Mouse (Mus musculus) neural tube, embryonic 14.5 days (tissue): ENCODE results near the gene Taar8c. TPM values are rescaled to one million over a fixed set of nuclear protein-coding genes. Genes with fewer than 3 reads are reported as not detected.
"Not testable (repeated sequence)": the region's sequence is repeated elsewhere in the genome, so short reads cannot be mapped to it uniquely, and the experiment has no call there.

Experiments used
- ATAC-seq: fragments of 200-750 bp; cut with Nextera tagmentation; 2 replicates; pipeline ENCODE4 v1.8.0; 2017; ENCODE audit warnings: low read depth, mild to moderate bottlenecking, moderate TSS enrichment, moderate library complexity
- H3K27ac ChIP-seq: fragments of 300-500 bp; sonication (generic); 2 replicates; pipeline ENCODE4 v1.5.1; 2014; ENCODE audit warnings: low read depth, mild to moderate bottlenecking, control low read depth, low read length, moderate library complexity, mixed read lengths
- H3K27me3 ChIP-seq: fragments of 300-500 bp; sonication (generic); 2 replicates; pipeline ENCODE4 v1.6.1; 2014; ENCODE audit warnings: low read length; ENCODE audit not compliant: control insufficient read depth, insufficient read depth
- H3K36me3 ChIP-seq: fragments of 300-500 bp; sonication (generic); 2 replicates; pipeline ENCODE4 v1.6.1; 2014; ENCODE audit warnings: low read length, mixed read lengths; ENCODE audit not compliant: control insufficient read depth, insufficient read depth
- H3K4me1 ChIP-seq: fragments of 300-500 bp; sonication (generic); 2 replicates; pipeline ENCODE4 v1.6.1; 2014; ENCODE audit warnings: low read length; ENCODE audit not compliant: control insufficient read depth, insufficient read depth
- H3K4me2 ChIP-seq: fragments of 300-500 bp; sonication (generic); 2 replicates; pipeline ENCODE4 v1.6.1; 2014; ENCODE audit warnings: mild to moderate bottlenecking, low read depth, low read length, control low read depth
- H3K4me3 ChIP-seq: fragments of 300-500 bp; sonication (generic); 2 replicates; pipeline ENCODE4 v1.5.1; 2014; ENCODE audit warnings: low read depth, low read length, control low read depth, mixed read lengths
- H3K9ac ChIP-seq: fragments of 300-500 bp; sonication (generic); replicated peaks from 2 replicates; pipeline ENCODE4 v1.6.1; 2014; ENCODE audit warnings: low read depth, mild to moderate bottlenecking, control low read depth, low read length, mixed read lengths
- H3K9me3 ChIP-seq: fragments of 300-500 bp; sonication (generic); 2 replicates; pipeline ENCODE4 v1.6.1; 2016; ENCODE audit warnings: low read length; ENCODE audit not compliant: control insufficient read depth
- WGBS: fragments of 180-500 bp; shearing (Covaris S2); extraction: QIAGEN DNeasy Blood & Tissue Kit; methylation state at CpG from one replicate; pipeline ENCODE4 v1.1.7; 2014; 5-methylcytosine and 5-hydroxymethylcytosine counted together
- polyA plus RNA-seq: library from polyadenylated mRNA; unstranded; fragments of >200 nt; fragmentation: Nextera tagmentation; extraction: Ambion mirVana; gene quantifications from 2 replicates; pipeline ENCODE4 v1.2.1, GENCODE M21; 2014

Taar8c gene
- polyA plus RNA-seq, 1 experiment from 2014 or later = not detected

DNA sequence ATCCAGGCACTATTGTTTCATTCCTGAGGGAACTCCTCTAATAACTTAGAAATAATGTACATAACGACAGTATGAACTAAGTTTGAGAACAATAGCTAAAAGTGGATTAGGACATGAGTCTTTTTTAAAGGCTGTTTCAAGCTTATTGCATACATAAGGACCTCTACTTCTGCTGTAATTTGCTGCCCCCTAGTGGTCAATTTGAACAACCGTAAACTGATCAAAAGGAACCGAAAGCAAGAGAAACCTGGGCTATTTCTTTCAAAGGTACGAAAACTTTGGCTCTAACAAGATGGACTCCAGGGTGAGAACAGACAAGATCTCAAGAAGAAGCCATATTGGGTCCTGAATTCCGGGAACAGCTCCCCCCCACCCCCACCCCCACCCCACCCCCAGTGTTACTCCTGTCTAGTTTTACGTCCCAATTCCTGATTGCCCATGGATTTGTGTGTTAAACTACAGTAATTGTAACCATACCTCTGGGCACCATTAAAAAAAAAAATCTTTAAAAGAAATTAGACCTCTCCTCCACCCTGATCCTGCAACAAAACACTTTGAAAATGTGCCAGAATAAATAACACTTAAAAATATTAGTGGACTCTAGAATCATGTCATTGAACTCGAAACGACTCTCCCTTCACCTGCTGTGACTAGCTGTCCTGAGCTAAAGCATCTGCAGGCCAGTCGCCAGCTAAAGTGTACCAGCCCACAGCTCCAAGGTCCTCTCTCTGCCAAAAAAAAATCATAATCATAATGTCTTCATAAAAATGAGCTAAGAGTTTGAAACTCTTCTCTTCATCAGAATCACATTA lies 29.9 kb upstream of the Taar8c start:
- Histone ChIP-seq H3K4me2 (no peak overlapping the region), H3K27me3 (no peaks in the 10 kb centered on the region), H3K36me3 (no peaks in the 10 kb centered on the region), H3K4me3 (no peak overlapping the region), H3K9ac (no peak overlapping the region), H3K4me1 (no peaks in the 10 kb centered on the region), H3K27ac (no peak overlapping the region), H3K9me3 (no peaks in the 10 kb centered on the region)
- WGBS = 26% methylated on average over 9 of the region's 9 CpGs
- peak; percentile 90 for ATAC-seq

DNA sequence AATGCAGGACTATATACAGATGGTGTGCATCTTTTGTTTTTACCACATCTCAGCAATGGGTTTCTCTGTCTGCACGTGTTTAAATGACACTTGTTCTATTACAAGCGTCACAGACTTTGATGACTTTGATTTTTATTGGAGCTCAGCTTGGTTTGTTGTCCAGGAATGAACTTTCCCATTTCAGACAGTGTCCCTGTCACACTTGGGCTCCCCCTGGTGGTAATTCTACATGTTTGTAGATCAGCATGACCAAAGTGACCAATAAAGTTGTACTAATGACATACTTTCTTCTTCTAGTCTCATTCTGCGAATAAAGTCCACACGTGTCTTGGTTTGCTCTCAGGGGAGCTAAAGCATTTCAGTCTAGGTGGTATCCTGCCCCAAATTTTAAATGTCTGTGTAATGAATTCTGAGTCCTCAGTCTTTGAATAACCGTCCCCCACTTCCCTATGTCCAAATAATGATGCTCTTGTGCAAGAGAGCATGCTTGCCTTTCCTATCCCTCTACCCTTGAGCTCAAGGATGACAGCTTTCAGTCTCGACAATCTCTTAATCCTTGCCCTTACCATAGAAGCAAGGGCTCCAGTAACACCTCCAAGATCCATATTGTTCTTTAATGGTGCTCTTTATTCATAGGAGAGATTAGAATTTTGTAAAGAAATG lies 9.5 kb upstream of the Taar8c start:
- Histone ChIP-seq H3K27me3 (no peaks in the 10 kb centered on the region), H3K27ac (no peak overlapping the region), H3K4me2 (no peak overlapping the region), H3K36me3 (no peaks in the 10 kb centered on the region), H3K9me3 (no peaks in the 10 kb centered on the region), H3K4me1 (no peaks in the 10 kb centered on the region), H3K4me3 (no peak overlapping the region), H3K9ac (no peak overlapping the region)
- 56% methylated on average over 6 of the region's 6 CpGs for WGBS
- no peak for ATAC-seq

DNA sequence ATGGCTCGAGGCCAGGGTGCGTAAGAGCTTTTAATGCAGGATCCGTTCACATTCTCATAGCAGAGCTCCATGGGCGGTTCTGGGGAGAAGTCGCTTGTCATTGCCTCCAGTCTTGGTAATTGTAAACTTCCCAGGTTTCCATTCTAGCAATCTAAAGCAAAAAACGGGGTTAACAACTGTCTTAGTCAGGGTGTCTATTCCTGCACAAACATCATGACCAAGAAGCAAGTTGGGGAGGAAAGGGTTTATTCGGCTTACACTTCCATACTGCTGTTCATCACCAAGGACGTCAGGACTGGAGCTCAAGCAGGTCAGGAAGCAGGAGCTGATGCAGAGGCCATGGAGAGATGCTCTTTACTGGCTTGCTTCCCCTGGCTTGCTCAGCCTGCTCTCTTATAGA lies 7.7 kb upstream of the Taar8c start, which contains the start of gene Taar9:
TSS of gene Taar9 (minus strand) at position 101 of the 400 bp plus-strand sequence.
- H3K4me1 ChIP-seq, H3K4me3 ChIP-seq, H3K4me2 ChIP-seq, H3K9ac ChIP-seq, H3K27ac ChIP-seq, H3K36me3 ChIP-seq, H3K27me3 ChIP-seq, ATAC-seq, H3K9me3 ChIP-seq: not testable (repeated sequence)
- 88% methylated on average over 8 of the region's 8 CpGs for WGBS

DNA sequence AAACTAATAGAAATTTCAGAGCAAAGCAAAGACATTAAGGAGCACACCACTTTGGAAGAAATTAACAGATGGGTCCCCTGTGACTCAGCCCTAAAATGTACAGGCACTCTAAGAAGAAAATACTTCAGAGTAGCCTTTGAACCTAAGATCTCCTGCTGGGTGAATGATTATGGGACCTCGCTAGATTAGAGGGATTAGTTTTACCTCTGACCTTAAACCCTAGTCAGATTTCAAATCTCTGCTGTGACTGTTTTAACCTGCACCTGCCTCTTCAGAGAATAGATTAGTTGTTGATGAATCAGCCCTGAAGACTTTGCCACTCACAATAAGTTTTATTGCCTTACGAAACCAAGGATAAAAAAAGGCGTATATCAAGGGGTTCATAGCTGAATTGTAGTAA lies 6.5 kb upstream of the Taar8c start:
- ATAC-seq = no peak
- H3K9me3 ChIP-seq = no peaks in the 10 kb centered on the region
- H3K27ac ChIP-seq = no peak overlapping the region
- 52% methylated on average over 3 of the region's 3 CpGs for WGBS
- H3K4me2 ChIP-seq = no peak overlapping the region
- H3K4me1 ChIP-seq = no peaks in the 10 kb centered on the region
- no peaks in the 10 kb centered on the region for H3K27me3 ChIP-seq
- H3K36me3 ChIP-seq = no peaks in the 10 kb centered on the region
- H3K9ac ChIP-seq = no peak overlapping the region
- no peak overlapping the region for H3K4me3 ChIP-seq

DNA sequence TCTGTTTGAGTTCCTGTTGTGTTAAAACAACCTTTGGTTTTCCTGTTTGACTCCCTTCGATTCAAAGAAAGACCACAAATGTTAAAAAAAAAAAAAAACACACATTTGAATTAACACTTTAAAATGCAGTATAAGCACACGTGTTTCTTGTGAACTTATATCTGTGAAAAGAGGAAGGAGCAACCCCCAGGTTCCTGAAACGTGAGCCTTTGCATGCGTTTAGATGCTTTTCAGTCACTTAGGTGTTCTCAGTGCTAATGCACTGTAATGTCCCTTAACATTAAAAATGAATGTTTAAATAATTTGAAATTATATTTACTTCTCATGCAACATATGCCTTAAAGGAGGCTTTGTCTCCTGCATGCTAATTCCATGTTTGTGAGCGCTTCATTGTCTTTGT lies 6.0 kb upstream of the Taar8c start:
- Histone ChIP-seq H3K4me1 (no peaks in the 10 kb centered on the region), H3K27me3 (no peaks in the 10 kb centered on the region), H3K9me3 (no peaks in the 10 kb centered on the region), H3K36me3 (no peaks in the 10 kb centered on the region), H3K4me3 (no peak overlapping the region), H3K9ac (no peak overlapping the region), H3K4me2 (no peak overlapping the region), H3K27ac (no peak overlapping the region)
- no peak for ATAC-seq
- WGBS = 70% methylated on average over 5 of the region's 5 CpGs

DNA sequence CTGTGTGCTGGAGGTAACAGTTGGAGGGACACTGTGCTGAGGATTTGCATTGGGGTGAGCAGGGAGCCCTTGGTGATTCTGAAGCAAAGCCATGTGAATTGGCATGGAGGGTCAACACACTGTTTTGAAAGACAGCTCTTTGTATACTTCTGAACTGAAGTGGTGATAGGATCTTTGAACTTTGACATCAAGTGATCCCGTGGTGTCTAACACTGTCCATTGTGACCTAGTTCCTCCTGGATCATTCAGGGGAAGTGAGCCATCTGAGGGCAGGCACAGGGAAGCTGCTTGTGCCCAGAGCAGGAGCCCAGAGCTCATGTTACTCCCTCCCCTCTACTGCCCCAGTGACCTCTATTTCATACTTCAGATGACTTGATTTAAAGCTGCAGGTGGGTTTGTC lies 1.6 kb upstream of the Taar8c start:
- H3K4me1 ChIP-seq, H3K9ac ChIP-seq, H3K27ac ChIP-seq, H3K36me3 ChIP-seq, H3K4me3 ChIP-seq, H3K4me2 ChIP-seq, ATAC-seq, H3K27me3 ChIP-seq, H3K9me3 ChIP-seq: not testable (repeated sequence)
- WGBS = 70% methylated on average over 1 of the region's 1 CpGs

DNA sequence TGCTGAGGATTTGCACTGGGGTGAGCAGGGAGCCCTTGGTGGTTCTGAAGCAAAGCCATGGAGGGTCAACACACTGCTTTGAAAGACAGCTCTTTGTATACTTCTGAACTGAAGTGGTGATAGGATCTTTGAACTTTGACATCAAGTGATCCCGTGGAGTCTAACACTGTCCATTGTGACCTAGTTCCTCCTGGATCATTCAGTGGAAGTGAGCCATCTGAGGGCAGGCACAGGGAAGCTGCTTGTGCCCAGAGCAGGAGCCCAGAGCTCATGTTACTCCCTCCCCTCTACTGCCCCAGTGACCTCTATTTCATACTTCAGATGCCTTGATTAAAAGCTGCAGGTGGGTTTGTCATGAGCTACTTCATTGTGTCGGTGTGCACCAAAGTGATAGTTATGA lies 4.7 kb downstream of the Taar8c start:
- H3K4me3 ChIP-seq, ATAC-seq, H3K9ac ChIP-seq, H3K4me1 ChIP-seq, H3K27me3 ChIP-seq, H3K4me2 ChIP-seq, H3K9me3 ChIP-seq, H3K36me3 ChIP-seq, H3K27ac ChIP-seq: not testable (repeated sequence)
- 72% methylated on average over 2 of the region's 2 CpGs for WGBS

DNA sequence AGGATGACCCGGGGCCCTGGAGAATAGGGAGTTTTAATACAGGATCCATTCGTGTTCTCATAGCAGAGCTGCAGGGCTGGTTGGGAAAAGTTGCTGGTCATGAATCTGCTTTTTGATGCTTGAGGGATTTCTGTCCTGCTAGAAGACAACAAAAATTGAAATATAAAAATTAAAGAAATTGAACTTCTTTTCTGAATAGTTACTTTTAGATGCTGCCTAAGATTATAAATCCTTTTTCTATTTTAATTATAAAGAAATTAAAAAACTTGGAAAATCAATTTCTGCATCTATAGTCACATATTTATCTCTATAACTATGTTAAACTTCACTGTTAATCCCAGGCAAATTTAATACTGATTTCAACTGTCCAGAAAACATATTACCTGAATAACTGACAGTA lies 9.5 kb downstream of the Taar8c start, which contains the start of gene Taar8b:
TSS of gene Taar8b (minus strand) at position 101 of the 400 bp plus-strand sequence.
- H3K36me3 ChIP-seq = no peaks in the 10 kb centered on the region
- H3K4me1 ChIP-seq = no peaks in the 10 kb centered on the region
- H3K4me2 ChIP-seq = no peak within 1 kb of the TSS
- H3K27me3 ChIP-seq = no peaks in the 10 kb centered on the region
- ATAC-seq = no peak
- no peak within 1 kb of the TSS for H3K9ac ChIP-seq
- no peak within 1 kb of the TSS for H3K27ac ChIP-seq
- H3K4me3 ChIP-seq = no peak within 1 kb of the TSS
- no peaks in the 10 kb centered on the region for H3K9me3 ChIP-seq
- 89% methylated on average over 2 of the region's 2 CpGs for WGBS

DNA sequence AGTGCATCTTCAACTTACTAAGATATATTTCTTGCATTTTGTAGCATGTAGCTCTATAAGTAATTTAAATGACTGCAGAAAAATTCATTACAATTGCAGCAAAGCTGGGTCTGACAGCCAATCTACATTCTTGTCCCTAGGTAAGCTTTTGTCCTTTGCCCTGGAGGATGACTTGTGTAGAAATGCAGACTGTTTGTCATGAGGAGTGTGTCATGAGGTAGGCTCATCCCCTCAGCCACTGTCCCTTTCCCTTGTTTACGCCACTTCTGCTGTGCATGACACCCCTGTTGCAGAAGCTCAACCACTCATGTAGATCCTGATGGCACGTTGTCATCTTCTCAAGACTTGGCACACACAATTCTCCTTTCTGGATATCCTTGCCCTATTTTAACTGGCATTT lies 14.5 kb downstream of the Taar8c start:
- no peak for ATAC-seq
- WGBS = 94% methylated on average over 2 of the region's 2 CpGs
- no peak overlapping the region for H3K4me3 ChIP-seq

More for the DNA sequence above, 14.5 kb downstream of the Taar8c start:
- H3K36me3 ChIP-seq = no peaks in the 10 kb centered on the region
- H3K4me1 ChIP-seq = no peaks in the 10 kb centered on the region
- H3K27ac ChIP-seq = no peak overlapping the region
- no peaks in the 10 kb centered on the region for H3K9me3 ChIP-seq
- H3K9ac ChIP-seq = no peak overlapping the region
- no peaks in the 10 kb centered on the region for H3K27me3 ChIP-seq
- no peak overlapping the region for H3K4me2 ChIP-seq
